Mouse (Mus musculus) heart, embryonic 11.5 days (tissue): ENCODE results near the gene Syt6. TPM values are rescaled to one million over a fixed set of nuclear protein-coding genes. Genes with fewer than 3 reads are reported as not detected.

ENCODE experiments used
- ATAC-seq: fragments of 200-750 bp; cut with Nextera tagmentation; replicated peaks from 2 replicates; pipeline ENCODE4 v1.8.0; 2017; ENCODE audit warnings: moderate library complexity; ENCODE audit not compliant: insufficient number of reproducible peaks, low FRiP score, low TSS enrichment
- H3K27ac ChIP-seq: fragments of 300-500 bp; sonication (generic); 2 replicates; pipeline ENCODE4 v1.5.1; 2014; ENCODE audit warnings: mild to moderate bottlenecking, low read depth, low read length
- H3K27me3 ChIP-seq: fragments of 300-500 bp; sonication (generic); 2 replicates; pipeline ENCODE4 v1.6.1; 2014; ENCODE audit warnings: mild to moderate bottlenecking, low read length, mixed read lengths; ENCODE audit not compliant: control insufficient read depth, insufficient read depth
- H3K36me3 ChIP-seq: fragments of 300-500 bp; sonication (generic); 2 replicates; pipeline ENCODE4 v1.6.1; 2014; ENCODE audit warnings: mild to moderate bottlenecking, low read length, moderate library complexity, mixed read lengths; ENCODE audit not compliant: control insufficient read depth, insufficient read depth
- H3K4me1 ChIP-seq: fragments of 300-500 bp; sonication (generic); 2 replicates; pipeline ENCODE4 v1.6.1; 2014; ENCODE audit warnings: low read length; ENCODE audit not compliant: control insufficient read depth, insufficient read depth
- H3K4me2 ChIP-seq: fragments of 300-500 bp; sonication (generic); 2 replicates; pipeline ENCODE4 v1.6.1; 2014; ENCODE audit warnings: mild to moderate bottlenecking, moderate library complexity
- H3K4me3 ChIP-seq: fragments of 300-500 bp; sonication (generic); 2 replicates; pipeline ENCODE4 v1.5.1; 2014; ENCODE audit warnings: low read depth, low read length
- H3K9ac ChIP-seq: fragments of 300-500 bp; sonication (generic); 2 replicates; pipeline ENCODE4 v1.6.1; 2014; ENCODE audit warnings: mild to moderate bottlenecking, low read depth, low read length, moderate library complexity
- H3K9me3 ChIP-seq: fragments of 300-500 bp; sonication (generic); replicated peaks from 2 replicates; pipeline ENCODE4 v1.6.1; 2016; ENCODE audit warnings: low read length; ENCODE audit not compliant: control insufficient read depth
- WGBS: fragments of 180-500 bp; shearing (Covaris S2); extraction: QIAGEN DNeasy Blood & Tissue Kit; methylation state at CpG from one replicate; pipeline ENCODE4 v1.1.7; 2014; ENCODE audit not compliant: insufficient replicate concordance; 5-methylcytosine and 5-hydroxymethylcytosine counted together
- polyA plus RNA-seq: library from polyadenylated mRNA; unstranded; fragments of >200 nt; fragmentation: Nextera tagmentation; extraction: Ambion mirVana; gene quantifications from 2 replicates; pipeline ENCODE4 v1.2.1, GENCODE M21; 2014

Syt6 gene
- polyA plus RNA-seq, 1 experiment from 2014 or later = 0.59 TPM

DNA sequence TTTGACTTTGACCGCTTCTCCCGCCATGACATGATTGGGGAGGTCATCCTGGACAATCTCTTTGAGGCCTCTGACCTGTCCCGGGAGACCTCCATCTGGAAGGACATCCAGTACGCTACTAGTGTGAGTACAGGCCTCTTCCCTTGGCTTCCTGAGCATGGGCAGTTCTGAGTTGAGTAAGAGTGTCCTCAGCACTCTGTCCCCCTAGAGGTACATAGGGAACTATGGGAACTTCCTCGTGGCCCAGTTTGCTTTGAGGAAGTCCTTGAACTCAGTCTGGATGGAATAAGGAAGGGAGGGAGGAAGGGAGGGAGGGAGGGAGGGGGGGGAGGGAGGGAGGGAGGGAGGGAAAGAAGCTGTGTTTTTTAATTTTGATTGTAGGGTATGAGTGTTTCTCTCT is 12.6 kb downstream of the Syt6 start:
- Histone ChIP-seq H3K9me3 (no peaks in the 10 kb centered on the region), H3K4me1 (no peaks in the 10 kb centered on the region), H3K36me3 (no peaks in the 10 kb centered on the region), H3K4me3 (no peak overlapping the region), H3K27ac (no peak overlapping the region), H3K9ac (no peak overlapping the region), H3K27me3 (no peaks in the 10 kb centered on the region), H3K4me2 (no peak overlapping the region)
- ATAC-seq = no peak
- 78% methylated on average over 5 of the region's 5 CpGs for WGBS

GRCm38 (mm10) chr3:103589636-103590035 is 14.6 kb downstream of the Syt6 start:
- Histone ChIP-seq H3K4me2 (no peak overlapping the region), H3K4me3 (no peak overlapping the region), H3K27ac (no peak overlapping the region), H3K9me3 (no peaks in the 10 kb centered on the region), H3K27me3 (no peaks in the 10 kb centered on the region), H3K4me1 (no peaks in the 10 kb centered on the region), H3K9ac (no peak overlapping the region), H3K36me3 (no peaks in the 10 kb centered on the region)
- peak; percentile 10; the same call in 1 of the 2 replicates for ATAC-seq
- WGBS = 45% methylated on average over 5 of the region's 5 CpGs

GRCm38 (mm10) chr3:103592636-103593035 is 17.6 kb downstream of the Syt6 start:
- Histone ChIP-seq H3K27me3 (no peaks in the 10 kb centered on the region), H3K4me3 (no peak overlapping the region), H3K36me3 (no peaks in the 10 kb centered on the region), H3K4me1 (no peaks in the 10 kb centered on the region), H3K27ac (no peak overlapping the region), H3K9me3 (no peaks in the 10 kb centered on the region), H3K4me2 (no peak overlapping the region), H3K9ac (no peak overlapping the region)
- no peak for ATAC-seq
- WGBS = 95% methylated on average over 5 of the region's 5 CpGs

DNA sequence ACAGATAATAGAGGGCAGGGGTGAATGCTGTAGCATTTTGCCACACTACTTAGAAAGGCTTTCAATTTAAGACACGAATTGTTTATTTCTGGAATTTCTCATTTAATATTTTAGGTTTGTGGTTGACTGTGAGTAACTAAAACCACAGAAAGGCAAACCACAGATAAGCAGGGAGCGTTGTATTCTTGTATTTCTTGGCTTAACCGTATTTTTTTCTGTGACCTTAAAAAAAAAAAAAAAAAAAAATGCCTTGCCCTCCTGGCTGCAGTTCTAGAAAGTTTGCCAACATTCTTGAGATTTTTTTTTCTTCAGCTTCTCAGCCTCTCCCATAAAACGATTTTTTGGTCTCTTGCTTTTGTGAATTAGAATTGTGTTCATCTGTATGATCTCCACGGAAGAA is 18.6 kb downstream of the Syt6 start:
- Histone ChIP-seq H3K27me3 (no peaks in the 10 kb centered on the region), H3K4me2 (no peak overlapping the region), H3K4me1 (no peaks in the 10 kb centered on the region), H3K27ac (no peak overlapping the region), H3K9ac (no peak overlapping the region), H3K4me3 (no peak overlapping the region), H3K36me3 (no peaks in the 10 kb centered on the region), H3K9me3 (no peaks in the 10 kb centered on the region)
- no peak for ATAC-seq
- 68% methylated on average over 5 of the region's 5 CpGs for WGBS

- ATAC-seq = no peak
- no peak overlapping the region for H3K4me3 ChIP-seq
- no peak overlapping the region for H3K9ac ChIP-seq
- H3K9me3 ChIP-seq = no peaks in the 10 kb centered on the region
- H3K4me2 ChIP-seq = no peak overlapping the region
- H3K36me3 ChIP-seq = no peaks in the 10 kb centered on the region
- H3K27me3 ChIP-seq = no peaks in the 10 kb centered on the region
- WGBS = 69% methylated on average over 7 of the region's 7 CpGs
- H3K27ac ChIP-seq = no peak overlapping the region
- H3K4me1 ChIP-seq = no peaks in the 10 kb centered on the region
These were observed 20.3 kb downstream of the Syt6 start for GRCm38 (mm10) chr3:103595271-103595810.

GRCm38 (mm10) chr3:103597586-103597985 is 22.6 kb downstream of the Syt6 start:
- H3K9me3 ChIP-seq = no peaks in the 10 kb centered on the region
- 84% methylated on average over 4 of the region's 4 CpGs for WGBS
- H3K4me1 ChIP-seq = no peaks in the 10 kb centered on the region
- no peak overlapping the region for H3K4me2 ChIP-seq
- no peaks in the 10 kb centered on the region for H3K27me3 ChIP-seq
- no peak overlapping the region for H3K4me3 ChIP-seq
- H3K9ac ChIP-seq = no peak overlapping the region
- H3K36me3 ChIP-seq = no peaks in the 10 kb centered on the region
- H3K27ac ChIP-seq = no peak overlapping the region
- no peak for ATAC-seq

DNA sequence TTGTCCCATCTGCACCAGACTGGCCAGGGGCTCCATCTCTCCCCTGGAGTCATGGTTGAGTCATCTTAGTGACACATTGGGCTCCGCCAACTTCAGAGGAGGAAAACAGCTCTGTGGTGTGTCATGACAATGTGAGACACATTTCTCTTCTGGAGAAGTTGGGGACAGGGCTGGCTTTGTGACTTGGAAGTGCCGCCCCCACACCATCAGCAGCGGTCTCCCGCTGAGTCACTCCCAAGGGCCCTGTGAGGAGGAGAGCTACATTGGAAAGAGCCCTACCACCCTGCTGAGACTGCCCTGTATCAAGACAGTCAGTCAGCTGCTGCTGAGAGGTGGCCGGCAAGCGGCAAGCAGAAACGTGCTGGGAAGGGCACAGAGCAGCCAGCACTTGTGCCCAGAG is 26.0 kb downstream of the Syt6 start:
- WGBS = 27% methylated on average over 7 of the region's 7 CpGs
- ATAC-seq = no peak
- Histone ChIP-seq H3K27ac (no peak overlapping the region), H3K4me3 (no peak overlapping the region), H3K4me1 (no peaks in the 10 kb centered on the region), H3K36me3 (no peaks in the 10 kb centered on the region), H3K9ac (no peak overlapping the region), H3K27me3 (no peaks in the 10 kb centered on the region), H3K4me2 (no peak overlapping the region), H3K9me3 (no peaks in the 10 kb centered on the region)

GRCm38 (mm10) chr3:103601561-103601960 is 26.5 kb downstream of the Syt6 start:
- no peak overlapping the region for H3K27ac ChIP-seq
- H3K36me3 ChIP-seq = no peaks in the 10 kb centered on the region
- no peak overlapping the region for H3K4me2 ChIP-seq
- no peaks in the 10 kb centered on the region for H3K27me3 ChIP-seq
- no peak overlapping the region for H3K4me3 ChIP-seq
- 83% methylated on average over 1 of the region's 1 CpGs for WGBS
- no peak for ATAC-seq
- no peak overlapping the region for H3K9ac ChIP-seq
- H3K4me1 ChIP-seq = no peaks in the 10 kb centered on the region
- no peaks in the 10 kb centered on the region for H3K9me3 ChIP-seq

- 76% methylated on average over 6 of the region's 6 CpGs for WGBS
- H3K4me3 ChIP-seq = no peak overlapping the region
- H3K36me3 ChIP-seq = no peaks in the 10 kb centered on the region
- ATAC-seq = no peak
- H3K9me3 ChIP-seq = no peaks in the 10 kb centered on the region
- H3K4me2 ChIP-seq = no peak overlapping the region
- H3K27me3 ChIP-seq = no peaks in the 10 kb centered on the region
- no peaks in the 10 kb centered on the region for H3K4me1 ChIP-seq
- no peak overlapping the region for H3K9ac ChIP-seq
- H3K27ac ChIP-seq = no peak overlapping the region
These were observed 31.1 kb downstream of the Syt6 start for GRCm38 (mm10) chr3:103606045-103606597.
